Mouse (Mus musculus): ENCODE data around the gene Pcdh10.
A peak's percentile ranks its signal among the peaks of the same experiment; 100 is the strongest.

Gene Pcdh10

GRCm38 (mm10) chr3:45378145-45378544 is at the start of gene Pcdh10:
TSS of gene Pcdh10 (plus strand) at chr3:45378398.
- peak; percentile 93 for DNase-seq (ENCODE audit: low spot score)

- no peak for DNase-seq (ENCODE audit: low spot score)
Measured at GRCm38 (mm10) chr3:45355919-45356318, 22.3 kb upstream of the Pcdh10 start.

- DNase-seq (ENCODE audit: low spot score) = no peak
Measured at GRCm38 (mm10) chr3:45368952-45369351, 9.2 kb upstream of the Pcdh10 start.

GRCm38 (mm10) chr3:45375761-45376500 is 2.3 kb upstream of the Pcdh10 start:
- peak; percentile 56 for DNase-seq (ENCODE audit: low spot score)

- no peak for DNase-seq (ENCODE audit: low spot score)
Measured at GRCm38 (mm10) chr3:45376501-45377390, 1.5 kb upstream of the Pcdh10 start.

GRCm38 (mm10) chr3:45377391-45377998 is 703 bp upstream of the Pcdh10 start:
- DNase-seq (ENCODE audit: low spot score) = no peak

GRCm38 (mm10) chr3:45379541-45379971 is 1.4 kb downstream of the Pcdh10 start:
- no peak for DNase-seq (ENCODE audit: low spot score)

GRCm38 (mm10) chr3:45379972-45380761 is 2.0 kb downstream of the Pcdh10 start:
- no peak for DNase-seq (ENCODE audit: low spot score)

GRCm38 (mm10) chr3:45380811-45381761 is 2.9 kb downstream of the Pcdh10 start:
- no peak for DNase-seq (ENCODE audit: low spot score)

GRCm38 (mm10) chr3:45382032-45382755 is 4.0 kb downstream of the Pcdh10 start:
- no peak for DNase-seq (ENCODE audit: low spot score)

GRCm38 (mm10) chr3:45383831-45384230 is 5.6 kb downstream of the Pcdh10 start:
- DNase-seq (ENCODE audit: low spot score) = no peak

GRCm38 (mm10) chr3:45385028-45385427 is 6.8 kb downstream of the Pcdh10 start:
- no peak for DNase-seq (ENCODE audit: low spot score)

GRCm38 (mm10) chr3:45385451-45385850 is 7.3 kb downstream of the Pcdh10 start:
- DNase-seq (ENCODE audit: low spot score) = no peak

- DNase-seq (ENCODE audit: low spot score) = no peak
Measured at GRCm38 (mm10) chr3:45386512-45386911, 8.3 kb downstream of the Pcdh10 start.

- DNase-seq (ENCODE audit: low spot score) = no peak
Measured at GRCm38 (mm10) chr3:45397101-45397500, 18.9 kb downstream of the Pcdh10 start.

GRCm38 (mm10) chr3:45403239-45403638 is 25.0 kb downstream of the Pcdh10 start:
- DNase-seq (ENCODE audit: low spot score) = no peak

- no peak for DNase-seq (ENCODE audit: low spot score)
Measured at GRCm38 (mm10) chr3:45431691-45432090, 53.5 kb downstream of the Pcdh10 start.

GRCm38 (mm10) chr3:45432172-45432765 is 54.1 kb downstream of the Pcdh10 start:
- no peak for DNase-seq (ENCODE audit: low spot score)
